Mouse (Mus musculus): ENCODE results near the gene 9430097D07Rik.

9430097D07Rik gene

GRCm38 (mm10) chr2:32556019-32556418 is 19.5 kb downstream of the 9430097D07Rik start:
- DNase-seq, result no peak

- peak; percentile 20 for DNase-seq
Observed at GRCm38 (mm10) chr2:32555484-32555883, 20.0 kb downstream of the 9430097D07Rik start.

DNA sequence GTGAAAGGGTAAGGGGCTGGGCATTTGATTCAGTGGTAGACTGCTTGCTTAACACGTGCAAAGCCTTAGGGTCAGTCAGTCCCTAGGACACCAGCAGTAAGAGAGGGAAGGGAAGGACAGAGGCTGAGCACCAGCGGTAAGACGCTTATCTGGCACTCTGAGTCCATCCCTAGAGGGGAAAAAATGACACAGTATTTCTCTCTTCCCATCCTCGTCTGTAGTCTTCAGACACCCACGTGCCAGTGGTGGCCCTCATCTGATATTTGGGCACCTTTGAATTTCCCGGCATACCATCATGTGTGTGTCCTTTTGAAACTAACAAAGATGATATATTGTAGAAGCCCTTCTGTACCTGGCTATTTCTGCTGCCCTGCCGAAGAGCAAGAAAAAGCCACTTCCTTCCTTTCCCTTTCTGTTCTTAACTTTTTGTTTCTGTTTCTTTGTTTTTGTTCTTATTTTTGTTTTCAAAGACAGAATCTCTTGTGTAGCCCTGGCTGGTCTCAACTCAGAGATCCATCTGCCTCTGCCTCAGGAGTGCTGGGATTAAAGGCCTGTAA is 21.8 kb downstream of the 9430097D07Rik start:
- no peak for DNase-seq

DNA sequence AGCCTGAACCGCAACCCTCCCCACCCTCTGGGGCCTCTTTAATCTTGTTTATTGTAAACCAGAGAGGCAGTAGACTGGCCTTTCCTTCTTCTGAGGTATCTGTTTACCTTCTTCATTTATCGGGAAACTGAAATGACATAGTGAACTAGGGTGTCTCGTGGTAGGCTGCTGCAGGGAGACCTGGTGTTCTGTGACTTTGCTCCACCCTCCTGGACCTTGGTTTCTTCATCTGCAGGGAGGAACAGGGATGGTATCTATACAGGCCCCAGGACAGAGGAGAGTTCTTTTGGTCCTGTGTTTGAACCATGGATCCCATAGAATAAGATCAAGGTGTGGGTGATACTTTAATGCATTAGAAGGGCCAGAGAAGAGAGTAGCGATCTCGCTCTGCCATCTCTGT is 24.2 kb downstream of the 9430097D07Rik start:
- DNase-seq, result no peak

DNA sequence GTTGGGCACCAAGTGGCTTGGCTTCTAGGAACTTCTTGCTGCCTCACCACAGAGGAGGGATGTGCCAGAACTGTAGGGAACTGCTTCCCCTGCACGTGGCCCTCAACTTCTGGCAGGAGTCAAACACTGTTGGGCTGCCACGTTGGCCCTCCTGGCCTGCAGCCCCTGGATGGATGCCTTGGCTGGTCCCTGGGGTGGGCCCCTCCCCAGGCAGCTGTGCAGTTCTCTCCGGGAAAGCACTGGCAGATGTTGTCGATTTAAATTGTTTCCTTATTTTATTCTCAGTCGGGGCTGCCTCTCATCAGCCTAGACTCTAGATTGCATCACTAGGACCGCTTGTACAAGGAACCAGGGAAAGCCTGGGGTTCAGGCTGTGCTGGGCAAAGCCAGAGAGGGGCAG is 25.7 kb downstream of the 9430097D07Rik start:
- no peak for DNase-seq

DNA sequence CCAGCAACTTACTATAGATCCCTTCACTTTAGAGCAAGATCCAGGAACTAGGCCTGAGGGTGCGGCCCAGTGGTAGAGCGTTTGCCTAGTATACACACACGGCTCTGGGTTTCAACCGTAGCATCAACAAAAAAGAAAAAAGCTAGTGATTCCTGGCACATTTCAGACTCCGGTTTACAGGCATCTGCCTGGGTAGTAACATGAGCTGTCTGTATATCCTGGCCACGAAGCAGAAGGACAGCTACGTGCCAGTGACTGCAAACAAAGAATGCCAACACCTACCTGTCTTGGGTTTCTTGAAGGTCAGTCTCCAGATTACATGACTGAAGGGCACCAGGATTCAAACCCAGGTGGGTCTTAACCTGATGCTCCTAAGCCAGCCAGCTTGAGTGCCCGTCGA is 26.3 kb downstream of the 9430097D07Rik start:
- no peak for DNase-seq

GRCm38 (mm10) chr2:32547964-32548739 is 27.3 kb downstream of the 9430097D07Rik start:
- no peak for DNase-seq

DNA sequence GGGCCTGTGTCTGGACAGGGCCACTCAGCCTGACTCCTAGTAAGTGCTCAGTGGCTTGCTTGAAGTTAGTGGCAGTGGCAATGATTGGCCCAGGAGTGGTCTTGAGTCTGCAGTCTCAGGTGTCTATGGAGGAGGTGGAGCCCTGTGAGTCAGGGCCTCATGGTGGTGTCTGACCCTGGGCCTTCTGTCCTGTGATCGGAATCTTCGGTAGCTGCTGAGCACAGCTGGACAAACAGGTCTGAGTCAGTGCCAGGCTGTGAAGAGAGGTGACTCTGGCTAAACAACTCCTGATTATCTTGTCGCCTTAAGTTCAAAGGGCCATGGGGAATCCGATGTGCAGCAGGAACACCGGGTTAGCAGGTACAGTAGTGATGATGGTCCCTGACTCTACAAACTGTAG is 28.1 kb downstream of the 9430097D07Rik start:
- DNase-seq, result no peak

DNA sequence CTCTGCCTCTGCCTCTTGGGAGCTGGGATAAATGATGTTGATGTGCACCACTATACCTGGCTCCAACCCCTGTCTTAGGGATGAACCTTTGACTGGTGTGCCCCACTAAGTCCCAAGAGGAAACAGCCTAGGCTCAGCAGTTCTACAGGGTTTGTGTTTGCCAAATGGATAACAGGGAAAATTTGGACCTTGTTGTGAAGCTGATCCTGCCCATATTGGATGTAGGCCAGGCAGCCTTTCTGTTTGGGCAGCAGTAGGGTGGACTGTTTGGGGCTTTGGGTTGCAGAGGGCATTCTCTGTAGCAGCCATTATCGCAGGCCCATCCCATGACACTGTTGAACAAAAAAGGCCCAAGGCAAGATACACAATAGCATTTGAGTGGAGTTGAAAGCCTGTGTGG is 28.5 kb downstream of the 9430097D07Rik start:
- no peak for DNase-seq

GRCm38 (mm10) chr2:32543031-32543449 is 32.4 kb downstream of the 9430097D07Rik start:
- DNase-seq, result no peak

DNA sequence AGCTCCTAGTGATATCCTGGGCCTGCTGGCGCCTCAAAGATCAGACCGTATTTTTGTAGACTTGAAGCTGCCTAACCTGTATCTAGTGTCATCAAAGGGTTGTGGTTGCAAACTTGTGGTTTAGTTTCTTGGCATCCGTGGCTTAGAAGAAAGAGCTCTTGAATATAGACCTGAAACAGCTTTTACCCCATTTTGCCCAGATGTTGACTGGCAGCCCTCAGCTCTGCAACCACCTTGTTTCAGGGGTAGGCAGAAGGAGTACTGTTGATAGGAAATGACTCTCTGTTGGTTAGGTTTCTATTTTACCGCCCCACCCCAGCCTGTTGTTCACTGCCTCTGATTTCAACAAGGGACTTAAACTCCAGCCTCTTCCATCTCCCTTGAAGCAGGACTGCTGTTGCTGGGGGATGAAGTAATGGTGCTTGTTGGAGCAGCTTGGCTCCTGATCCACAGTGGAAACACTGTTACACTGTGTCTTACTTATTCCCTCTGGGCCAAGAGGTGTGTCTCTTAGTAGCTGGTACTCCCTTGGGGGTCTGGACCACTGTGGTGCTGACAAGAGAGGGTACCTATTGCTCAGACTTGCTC is 33.4 kb downstream of the 9430097D07Rik start:
- DNase-seq, result no peak

- DNase-seq, result no peak
Observed at GRCm38 (mm10) chr2:32541333-32541908, 34.1 kb downstream of the 9430097D07Rik start.

GRCm38 (mm10) chr2:32539452-32539981 is 36.0 kb downstream of the 9430097D07Rik start:
- no peak for DNase-seq

- DNase-seq, result peak; percentile 58
Observed at GRCm38 (mm10) chr2:32538461-32538860, 37.0 kb downstream of the 9430097D07Rik start.

DNA sequence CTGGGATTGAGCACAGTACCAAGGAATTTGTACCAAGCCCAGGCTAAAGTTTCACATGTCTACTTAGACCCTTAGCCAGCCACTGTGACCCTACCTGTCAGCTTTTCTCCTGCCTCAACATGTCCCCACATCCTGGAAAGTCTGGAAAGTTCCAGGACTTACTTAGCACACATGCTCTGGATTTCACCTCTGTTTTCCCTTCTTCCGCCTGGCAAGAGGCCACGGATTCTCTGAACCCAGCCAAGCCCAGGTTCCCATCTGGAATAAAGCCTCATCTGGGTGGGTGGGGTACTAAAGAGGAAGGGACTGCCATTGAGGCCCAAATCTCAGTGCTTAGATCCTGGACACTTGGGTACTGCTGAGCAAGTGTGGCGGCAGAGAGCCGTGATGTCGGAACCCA is 37.5 kb downstream of the 9430097D07Rik start:
- no peak for DNase-seq

GRCm38 (mm10) chr2:32537360-32537905 is 38.1 kb downstream of the 9430097D07Rik start:
- peak; percentile 63 for DNase-seq

- DNase-seq, result peak; percentile 67
Observed at GRCm38 (mm10) chr2:32536634-32537359, 38.7 kb downstream of the 9430097D07Rik start.

DNA sequence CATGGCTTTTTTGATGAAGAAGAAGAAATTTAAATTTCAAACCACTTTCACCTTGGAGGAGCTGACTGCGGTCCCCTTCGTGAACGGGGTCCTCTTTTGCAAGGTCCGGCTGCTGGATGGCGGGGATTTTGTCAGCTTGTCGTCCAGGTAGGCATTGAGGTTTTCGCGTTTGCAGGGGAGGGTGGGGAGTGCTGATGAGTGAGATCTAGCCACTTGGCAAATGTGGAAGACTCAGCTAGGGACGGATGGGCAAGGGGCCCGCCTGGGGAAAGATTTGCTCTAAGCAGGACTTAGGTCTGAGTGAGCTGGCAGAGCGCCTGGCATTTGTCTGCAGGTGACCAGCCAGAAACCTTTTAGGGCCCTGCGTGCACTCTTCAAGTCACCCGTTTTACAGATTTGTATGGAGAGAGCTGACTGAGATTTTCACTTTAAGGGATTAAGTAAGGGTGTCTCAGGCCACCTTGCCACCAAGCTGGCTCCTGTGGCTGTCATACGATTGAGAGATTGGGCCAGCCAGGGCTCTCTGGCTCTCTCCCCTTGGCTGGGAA is 39.3 kb downstream of the 9430097D07Rik start:
- peak; percentile 44 for DNase-seq

DNA sequence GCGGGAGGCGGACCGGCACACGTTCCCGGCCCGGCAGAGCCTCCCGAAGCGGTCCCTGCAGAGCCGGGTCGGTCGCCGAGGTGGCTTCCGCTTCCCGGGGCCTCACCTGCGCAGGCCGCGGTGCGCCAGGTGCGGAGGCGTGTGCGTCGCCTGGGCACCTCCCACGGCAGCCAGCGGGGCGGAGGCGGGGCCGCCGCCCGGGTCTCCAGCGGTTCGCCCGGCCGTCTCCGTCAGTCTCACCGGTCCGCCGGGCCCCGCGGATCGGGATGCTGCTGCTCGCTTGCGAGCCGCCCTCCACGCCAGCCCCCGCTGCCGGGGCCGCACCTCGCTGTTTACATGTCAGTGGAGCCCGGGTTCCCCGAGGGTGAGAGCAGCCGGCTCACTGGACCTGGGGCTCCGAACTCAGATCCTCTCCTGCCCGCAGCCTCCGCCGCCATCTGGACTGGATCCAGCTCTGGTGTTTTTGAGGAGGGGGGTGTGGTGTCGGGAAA is 39.9 kb downstream of the 9430097D07Rik start:
- DNase-seq, result peak; percentile 53

- peak; percentile 99 for DNase-seq
Observed at GRCm38 (mm10) chr2:32534733-32535471, 40.6 kb downstream of the 9430097D07Rik start, which contains the start of gene Fam102a. Gene Fam102a, plus strand, starts transcription at chr2:32535332.

- peak; percentile 76 for DNase-seq
Observed at GRCm38 (mm10) chr2:32534061-32534732, 41.3 kb downstream of the 9430097D07Rik start.

Data from retina, postnatal 1 day (tissue).